In the genomic region with DNA sequence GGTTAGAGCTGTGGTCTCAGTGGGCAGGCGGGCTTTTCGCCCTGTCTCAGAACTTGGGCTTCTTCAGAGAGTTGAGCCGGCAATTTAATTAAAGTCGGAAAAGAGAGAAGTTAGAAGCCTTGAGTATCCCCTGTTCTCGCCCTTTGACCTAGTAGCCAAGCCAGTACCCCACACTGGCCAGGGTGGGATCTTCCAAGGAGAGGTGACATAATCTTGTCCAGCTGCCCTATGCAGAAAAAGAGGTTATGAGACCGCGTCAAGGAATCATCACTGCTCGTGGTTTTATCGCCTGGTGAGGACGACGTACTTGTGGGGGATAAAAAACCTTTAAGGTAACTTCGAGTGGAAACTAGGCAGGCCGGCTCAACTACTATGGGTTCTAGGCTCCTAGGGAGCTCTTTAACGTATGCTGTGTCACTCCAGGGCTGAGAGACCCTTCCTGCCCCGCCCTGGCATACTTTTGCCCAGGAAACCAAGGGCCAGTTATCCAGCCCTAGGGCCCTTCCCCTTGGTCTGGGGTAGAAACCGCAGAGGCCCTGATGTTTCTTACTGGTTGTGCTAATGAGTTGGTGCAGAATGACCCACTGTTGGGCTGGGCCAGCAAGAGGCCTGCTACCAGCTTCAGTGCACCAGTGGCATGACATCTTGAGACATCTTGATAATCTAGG, we compare ENCODE assay signal across 8 mouse cellular contexts. TPM values are rescaled to one million over a fixed set of nuclear protein-coding genes. Genes with fewer than 3 reads are reported as not detected.
DNase-seq lines count a peak whose midpoint lies in the region; ATAC-seq and TF ChIP-seq lines count a peak whose summit lies in the region.

No protein-coding gene starts in this region.

- H3K27ac ChIP-seq in heart, embryonic 16.5 days (ENCODE audit: low read length), result peak overlapping the region; percentile 96
- no peak overlapping the region for H3K27ac ChIP-seq in liver, embryonic 14.5 days

- no peak for TF ChIP-seq CTCF in E14TG2a.4 (conservative IDR thresholded peaks at IDR 0.05; ENCODE audit: low read length)
- TF ChIP-seq CTCF in liver, embryonic 14.5 days (IDR thresholded peaks at IDR 0.05; ENCODE audit: low read depth), result no peak

- H3K36me3 ChIP-seq in E14TG2a.4 (ENCODE audit: insufficient read depth, low read length), result peaks cover 12% of the 10 kb centered on the region; the same call in 1 of the 2 replicates
- no peaks in the 10 kb centered on the region for H3K36me3 ChIP-seq in heart, embryonic 16.5 days (ENCODE audit: control insufficient read depth, insufficient read depth)
- H3K36me3 ChIP-seq in liver, embryonic 14.5 days (replicated peaks; ENCODE audit: control insufficient read depth, insufficient read depth, low read depth), result no peaks in the 10 kb centered on the region

- peak; percentile 22 for DNase-seq in adrenal gland, postnatal 10 days
- DNase-seq in adrenal gland, adult 8-10 months, result no peak
- no peak for DNase-seq in liver, embryonic 14.5 days (ENCODE audit: low read depth in 3 of 3, low spot score in 3 of 3)
- no peak for DNase-seq in right cerebral cortex, postnatal 4 days
- DNase-seq in layer of hippocampus, adult 18-20 months (ENCODE audit: low spot score in 2 of 2), result no peak
- no peak for DNase-seq in urinary bladder, postnatal 4 days (ENCODE audit: low spot score in 2 of 2)

- no peak for ATAC-seq in heart, embryonic 16.5 days (replicated peaks; ENCODE audit: extremely low read depth, insufficient read depth, low FRiP score)
- no peak for ATAC-seq in liver, embryonic 14.5 days (ENCODE audit: insufficient read depth)

- no peaks in the 10 kb centered on the region for H3K27me3 ChIP-seq in E14TG2a.4 (ENCODE audit: insufficient read depth, low read length)
- H3K27me3 ChIP-seq in heart, embryonic 16.5 days (ENCODE audit: control insufficient read depth, insufficient read depth, low read length), result no peaks in the 10 kb centered on the region
- H3K27me3 ChIP-seq in liver, embryonic 14.5 days (ENCODE audit: control insufficient read depth, insufficient read depth, low read length), result peaks cover 66% of the 10 kb centered on the region

- H3K9me3 ChIP-seq in E14TG2a.4 (ENCODE audit: low read length), result no peaks in the 10 kb centered on the region
- no peaks in the 10 kb centered on the region for H3K9me3 ChIP-seq in heart, embryonic 16.5 days (replicated peaks; ENCODE audit: control insufficient read depth, low read length)
- no peaks in the 10 kb centered on the region for H3K9me3 ChIP-seq in liver, embryonic 14.5 days (ENCODE audit: control insufficient read depth, low read length)

- TF ChIP-seq EP300 in liver, embryonic 14.5 days (IDR thresholded peaks at IDR 0.05; ENCODE audit: low read depth), result no peak

- peaks cover 75% of the 10 kb centered on the region for H3K4me1 ChIP-seq in E14TG2a.4 (replicated peaks; ENCODE audit: low read depth, low read length)
- peaks cover 11% of the 10 kb centered on the region for H3K4me1 ChIP-seq in heart, embryonic 16.5 days (ENCODE audit: control insufficient read depth, insufficient read depth, low read length)
- H3K4me1 ChIP-seq in liver, embryonic 14.5 days (replicated peaks; ENCODE audit: control insufficient read depth in 2 of 2, insufficient read depth in 2 of 2, low read length in 1 of 2), result peaks cover 0 to 2% of the 10 kb centered on the region in 2 experiments; a peak in 1 of 4 replicates

- peak overlapping the region; percentile 94 for H3K4me3 ChIP-seq in E14TG2a.4 (replicated peaks; ENCODE audit: low read length)
- peak overlapping the region; percentile 90 for H3K4me3 ChIP-seq in heart, embryonic 16.5 days (ENCODE audit: low read length)
- H3K4me3 ChIP-seq in liver, embryonic 14.5 days (ENCODE audit: insufficient read depth in 1 of 2, low read depth in 2 of 2, low read length in 2 of 2), result peak overlapping the region; percentile 53 to 61

- peak overlapping the region; percentile 93 for H3K4me2 ChIP-seq in heart, embryonic 16.5 days (ENCODE audit: low read depth, low read length)
- peak overlapping the region; percentile 70 for H3K4me2 ChIP-seq in liver, embryonic 14.5 days (ENCODE audit: low read depth)

- WGBS in heart, embryonic 16.5 days, result 17% methylated on average over 16 of the region's 16 CpGs
- 7% methylated on average over 16 of the region's 16 CpGs for WGBS in liver, embryonic 14.5 days (ENCODE audit: insufficient replicate concordance)

- peak overlapping the region; percentile 95 for H3K9ac ChIP-seq in heart, embryonic 16.5 days (ENCODE audit: low read length)
- H3K9ac ChIP-seq in liver, embryonic 14.5 days (replicated peaks), result peak overlapping the region; percentile 13; the same call in 1 of the 2 replicates

RNA-seq across cellular contexts. Expression of a gene that starts 2.0 kb away (rescaled TPM):
- 10 to 100 TPM; 49.7 to 61.5 TPM for total RNA-seq in adrenal gland, postnatal 10 days (2021)
- total RNA-seq in adrenal gland, adult 8-10 months (2022), result 100 to 1,000 TPM in 1 of 4 experiments, 10 to 100 TPM in 3; 50.0 to 107 (median 75.9) TPM
- 105 and 108 TPM in 2 replicates for polyA plus RNA-seq in heart, embryonic 16.5 days (2015; fragmentation: Nextera tagmentation; extraction: Ambion mirVana)
- polyA plus RNA-seq in liver, embryonic 14.5 days (2012; rRNA removed), result 8.9 and 11.6 TPM in 2 replicates
- 11.9 and 13.9 TPM in 2 replicates for polyA plus RNA-seq in liver, embryonic 14.5 days (2014; fragmentation: Nextera tagmentation; extraction: Ambion mirVana)
- 1 to 10 TPM; 2.2 to 3.2 TPM for total RNA-seq in layer of hippocampus, adult 18-20 months (2021)

RNA-seq across cellular contexts. Expression of a gene that starts 36.3 kb away (rescaled TPM):
- 100 to 1,000 TPM; 148 to 194 TPM for total RNA-seq in adrenal gland, postnatal 10 days (2021)
- total RNA-seq in adrenal gland, adult 8-10 months (2022), result 100 to 1,000 TPM; 138 to 203 (median 175) TPM
- 299 and 313 TPM in 2 replicates for polyA plus RNA-seq in heart, embryonic 16.5 days (2015; fragmentation: Nextera tagmentation; extraction: Ambion mirVana)
- polyA plus RNA-seq in liver, embryonic 14.5 days (2012; rRNA removed), result 17.2 and 21.5 TPM in 2 replicates
- 29.6 and 33.2 TPM in 2 replicates for polyA plus RNA-seq in liver, embryonic 14.5 days (2014; fragmentation: Nextera tagmentation; extraction: Ambion mirVana)
- total RNA-seq in layer of hippocampus, adult 18-20 months (2021), result 100 to 1,000 TPM; 215 to 217 TPM

RNA-seq across cellular contexts. Expression of a gene that starts 44.5 kb away (rescaled TPM):
- 1 to 10 TPM; 2.0 to 3.3 TPM for total RNA-seq in adrenal gland, postnatal 10 days (2021)
- total RNA-seq in adrenal gland, adult 8-10 months (2022), result under 1 TPM in 3 of 4 experiments, not detected in 1; 0.06 to 0.49 (median 0.22) TPM
- polyA plus RNA-seq in heart, embryonic 16.5 days (2015; fragmentation: Nextera tagmentation; extraction: Ambion mirVana), result 11.9 and 13.9 TPM in 2 replicates
- polyA plus RNA-seq in liver, embryonic 14.5 days (2012; rRNA removed), result 10.8 and 11.9 TPM in 2 replicates
- 6.8 and 7.7 TPM in 2 replicates for polyA plus RNA-seq in liver, embryonic 14.5 days (2014; fragmentation: Nextera tagmentation; extraction: Ambion mirVana)
- under 1 TPM in 1 of 2 experiments, not detected in 1; 0.12 TPM for total RNA-seq in layer of hippocampus, adult 18-20 months (2021)

RNA-seq across cellular contexts. Expression of a gene that starts 51.6 kb away (rescaled TPM):
- 10 to 100 TPM; 32.5 to 37.8 TPM for total RNA-seq in adrenal gland, postnatal 10 days (2021)
- total RNA-seq in adrenal gland, adult 8-10 months (2022), result 10 to 100 TPM; 52.6 to 84.0 (median 64.7) TPM
- polyA plus RNA-seq in heart, embryonic 16.5 days (2015; fragmentation: Nextera tagmentation; extraction: Ambion mirVana), result 11.0 and 12.0 TPM in 2 replicates
- polyA plus RNA-seq in liver, embryonic 14.5 days (2012; rRNA removed), result 15.5 and 15.7 TPM in 2 replicates
- polyA plus RNA-seq in liver, embryonic 14.5 days (2014; fragmentation: Nextera tagmentation; extraction: Ambion mirVana), result 21.5 and 24.2 TPM in 2 replicates
- 10 to 100 TPM in 1 of 2 experiments, 1 to 10 TPM in 1; 7.7 to 11.7 TPM for total RNA-seq in layer of hippocampus, adult 18-20 months (2021)

Comparison
In these comparisons a context has a peak if more than half of its experiments do, and no peak if none do; other contexts are left out.
1. RNA of a gene that starts 2.0 kb away (total RNA-seq): 50.0 to 107 TPM in adrenal gland, adult 8-10 months and 49.7 to 61.5 TPM in adrenal gland, postnatal 10 days; 2.2 to 3.2 TPM in layer of hippocampus, adult 18-20 months; every median in the first group is over 10 times any median in the second.
2. Peak in every context shown above with its lines, with median percentiles within 50 percentile points of each other: H3K4me3 ChIP-seq.